Mouse (Mus musculus) heart, adult 8-10 months (tissue): ENCODE measurements at regions not wholly inside any gene's neighbourhood (a gene's known extent, or its start where the extent isn't known, plus 50 kb on each side); places are given as distances from the start of the nearest gene placed in this dataset.
"Not testable (repeated sequence)": the region's sequence is repeated elsewhere in the genome, so short reads cannot be mapped to it uniquely, and the experiment has no call there.

Source experiments
- DNase-seq: peaks from one replicate; pipeline ENCODE4 v3.0.0; 2022; ENCODE audit warnings: low spot score

- DNase-seq, result not testable (repeated sequence)
These were observed 495.4 kb upstream of the Chrm3 start for GRCm38 (mm10) chr13:10855947-10856561.

GRCm38 (mm10) chr13:10845212-10845611 lies 484.6 kb upstream of the Chrm3 start:
- DNase-seq, result no peak

GRCm38 (mm10) chr13:10799351-10799913 lies 438.8 kb upstream of the Chrm3 start:
- DNase-seq, result no peak
